Mouse (Mus musculus) lung, adult 18-20 months (tissue): ENCODE measurements at regions not wholly inside any gene's neighbourhood (a gene's known extent, or its start where the extent isn't known, plus 50 kb on each side); places are given as distances from the start of the nearest gene placed in this dataset.
"Not testable (repeated sequence)": the region's sequence is repeated elsewhere in the genome, so short reads cannot be mapped to it uniquely, and the experiment has no call there.

Source experiments
- DNase-seq, 2 experiments: peaks; one replicate each; pipeline ENCODE4 v3.0.0; 2022; ENCODE audit warnings: mixed read lengths in 2 of 2

DNA sequence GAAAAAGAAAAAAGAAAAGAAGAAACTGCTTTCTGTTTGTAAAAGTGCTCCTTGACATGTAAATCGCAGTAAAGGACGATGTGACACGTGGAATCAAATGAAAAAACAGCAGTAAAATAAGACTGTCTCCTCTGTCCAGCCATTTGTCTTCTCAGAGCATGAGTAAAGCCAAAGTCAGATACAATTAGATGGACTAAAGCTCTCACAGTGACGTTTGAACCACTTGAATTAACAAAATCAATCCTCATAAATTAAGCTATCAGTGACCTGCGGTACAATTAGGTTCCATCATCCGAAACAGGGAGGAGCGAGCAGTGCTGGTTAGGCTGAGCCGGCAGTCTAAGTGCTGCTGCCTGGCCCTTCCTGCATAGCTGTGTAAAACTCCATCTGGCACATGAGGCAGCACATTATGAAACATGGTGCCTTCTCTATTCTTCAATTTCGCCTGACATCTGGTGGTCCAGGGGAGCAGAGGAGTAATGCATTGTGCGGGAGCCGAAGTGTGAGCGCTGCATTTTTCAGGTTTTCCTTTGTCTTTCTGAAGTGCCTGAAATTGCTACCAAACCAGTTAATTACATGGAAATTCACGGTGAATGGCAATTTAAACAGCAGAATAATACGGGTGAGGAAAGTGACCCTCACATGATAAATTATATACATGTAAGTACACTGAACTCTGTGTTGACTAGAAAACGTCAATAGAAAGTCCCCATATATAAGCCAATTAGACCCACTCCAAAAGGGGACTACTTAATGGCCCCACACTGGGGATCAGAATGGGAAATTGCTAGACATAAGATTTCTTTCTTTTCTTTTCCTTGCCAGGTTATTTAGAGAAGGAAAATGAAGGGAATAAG lies 118.1 kb downstream of the Mmrn1 start:
- DNase-seq: no peak

GRCm38 (mm10) chr6:61043524-61044450 lies 119.0 kb downstream of the Mmrn1 start:
- peak in 1 of 2 experiments; percentile 24 for DNase-seq

- not testable (repeated sequence) for DNase-seq
These were observed 122.9 kb downstream of the Mmrn1 start for GRCm38 (mm10) chr6:61047667-61048066.

DNA sequence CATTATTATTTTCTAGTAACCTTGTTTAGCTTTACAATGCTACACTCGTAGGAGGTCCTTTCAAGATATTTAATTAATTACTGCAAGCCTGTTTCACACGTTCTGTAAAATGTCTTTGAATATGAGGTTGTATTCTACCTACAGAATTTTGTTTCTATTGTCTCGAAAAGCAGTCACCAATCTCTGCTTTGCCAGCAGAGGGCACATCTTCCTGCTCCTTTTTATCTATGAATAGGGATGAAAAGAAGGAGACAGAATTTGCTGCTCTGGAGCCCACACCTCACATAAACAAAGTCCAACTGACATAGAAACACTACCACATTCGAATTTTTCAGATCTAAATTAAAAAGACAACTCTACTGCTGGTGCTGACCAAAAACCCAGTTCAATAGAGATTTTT lies 117.0 kb upstream of the Ccser1 start:
- DNase-seq: peak in 1 of 2 experiments; percentile 10

DNA sequence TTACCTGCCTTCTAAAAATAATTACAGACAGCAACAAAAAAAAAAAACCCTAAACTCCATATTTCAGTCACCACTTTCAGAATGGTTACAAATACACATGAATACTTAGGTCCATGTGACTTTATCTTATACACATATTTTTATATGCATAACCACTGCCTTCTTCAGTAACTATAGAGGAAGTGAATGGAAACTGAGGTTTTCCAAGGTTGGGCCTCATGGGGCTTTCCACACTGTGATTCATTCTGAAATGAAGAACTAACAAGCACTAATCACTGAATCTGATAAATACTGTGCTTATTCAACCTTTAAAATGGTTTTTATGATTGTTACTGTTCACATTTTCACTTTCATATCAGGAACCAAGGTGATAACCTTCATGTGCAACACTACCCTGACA lies 114.4 kb upstream of the Ccser1 start:
- no peak for DNase-seq

- no peak for DNase-seq
These were observed 113.4 kb upstream of the Ccser1 start for GRCm38 (mm10) chr6:61066501-61067282.

- no peak for DNase-seq
These were observed 112.6 kb upstream of the Ccser1 start for GRCm38 (mm10) chr6:61067355-61068116.

GRCm38 (mm10) chr6:61068117-61068489 lies 112.0 kb upstream of the Ccser1 start:
- DNase-seq: no peak

DNA sequence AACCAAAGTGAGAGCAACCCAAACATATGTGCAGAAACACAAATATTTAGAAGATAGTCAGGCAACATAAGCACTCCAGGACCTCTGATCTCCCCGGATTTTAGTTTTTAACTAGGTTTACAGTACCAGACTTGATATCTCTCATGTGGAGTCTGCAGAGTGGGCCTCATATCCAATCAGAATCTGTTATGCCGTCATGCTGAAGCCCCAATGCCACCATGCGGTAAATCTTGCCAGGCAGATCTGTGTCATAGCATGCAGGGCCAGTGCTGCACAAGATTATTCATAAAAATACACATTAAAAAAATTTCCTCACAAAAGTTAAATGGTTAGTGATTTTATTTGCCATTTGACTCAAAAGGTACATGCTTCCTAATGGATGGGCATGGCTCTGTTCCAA lies 106.9 kb upstream of the Ccser1 start:
- DNase-seq: no peak

- DNase-seq: no peak
These were observed 106.3 kb upstream of the Ccser1 start for GRCm38 (mm10) chr6:61073794-61074193.

- DNase-seq: no peak
These were observed 105.4 kb upstream of the Ccser1 start for GRCm38 (mm10) chr6:61074700-61075099.

DNA sequence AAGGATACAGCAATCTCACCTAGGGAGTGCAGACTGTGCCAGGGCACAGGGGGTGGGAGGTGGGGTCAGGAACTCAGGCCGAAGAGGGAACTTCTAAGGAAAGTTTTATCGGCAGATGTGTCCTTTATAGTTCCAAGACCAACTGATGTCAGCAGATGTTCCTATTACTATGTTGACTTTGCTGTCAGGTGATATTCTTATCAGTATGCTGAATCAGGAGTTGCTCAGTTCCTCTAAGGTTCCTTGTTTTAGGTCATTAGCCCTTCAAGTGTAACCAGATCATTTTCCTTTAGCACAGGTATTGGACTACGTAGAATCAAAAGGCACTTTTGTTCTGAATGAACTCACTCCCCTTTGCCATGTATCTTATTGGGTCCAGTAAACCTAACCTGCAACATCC lies 101.6 kb upstream of the Ccser1 start:
- DNase-seq: no peak

- DNase-seq: no peak
These were observed 99.5 kb upstream of the Ccser1 start for GRCm38 (mm10) chr6:61080661-61081060.

- DNase-seq: no peak
These were observed 96.8 kb upstream of the Ccser1 start for GRCm38 (mm10) chr6:61083346-61083745.

DNA sequence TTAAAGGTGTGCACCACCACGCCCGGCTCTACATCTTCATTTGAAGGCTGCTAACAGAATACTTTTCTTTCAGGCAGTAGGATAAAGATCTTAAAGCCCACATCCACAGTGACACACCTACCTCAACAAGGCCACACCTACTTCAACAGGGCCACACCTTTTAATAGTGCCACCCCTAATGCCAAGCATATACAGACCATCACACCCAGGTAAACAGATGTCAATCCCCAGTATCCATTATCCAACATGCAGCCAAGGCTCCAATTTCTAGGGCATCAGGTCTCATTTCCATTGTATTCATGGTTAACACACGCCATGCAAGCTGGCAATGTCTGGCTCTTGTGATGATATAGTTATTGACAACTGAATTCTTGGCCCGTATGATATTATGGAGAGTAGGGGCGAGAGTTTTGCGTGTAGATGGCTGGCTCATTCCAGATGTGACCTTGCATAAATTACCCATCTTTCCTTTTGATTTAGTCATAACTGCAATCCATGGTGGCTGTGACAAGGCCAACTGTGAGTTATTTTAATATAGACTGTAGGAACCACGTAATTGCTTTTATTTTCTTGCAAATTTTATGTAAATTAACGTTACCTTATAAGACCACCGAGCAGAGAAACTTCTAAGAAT lies 80.7 kb upstream of the Ccser1 start:
- no peak for DNase-seq

DNA sequence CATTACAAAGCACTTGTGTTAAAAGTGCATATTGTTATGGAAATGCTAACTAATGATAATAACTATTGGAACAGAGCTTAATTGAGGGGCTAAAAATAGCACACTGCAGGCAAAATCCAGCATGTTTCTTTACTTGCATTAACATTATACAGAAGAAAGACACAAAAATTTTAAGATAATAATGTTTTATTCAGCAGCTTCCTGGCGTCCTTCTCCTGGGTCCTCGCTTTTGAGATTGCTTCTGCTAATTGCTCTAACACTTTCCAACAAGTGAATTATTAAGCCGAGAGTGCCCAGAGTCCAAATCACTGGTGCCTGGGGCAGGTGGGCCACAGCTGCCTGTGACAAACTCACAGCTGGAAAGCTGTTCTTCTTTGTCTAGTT lies 80.2 kb upstream of the Ccser1 start:
- DNase-seq: no peak

DNA sequence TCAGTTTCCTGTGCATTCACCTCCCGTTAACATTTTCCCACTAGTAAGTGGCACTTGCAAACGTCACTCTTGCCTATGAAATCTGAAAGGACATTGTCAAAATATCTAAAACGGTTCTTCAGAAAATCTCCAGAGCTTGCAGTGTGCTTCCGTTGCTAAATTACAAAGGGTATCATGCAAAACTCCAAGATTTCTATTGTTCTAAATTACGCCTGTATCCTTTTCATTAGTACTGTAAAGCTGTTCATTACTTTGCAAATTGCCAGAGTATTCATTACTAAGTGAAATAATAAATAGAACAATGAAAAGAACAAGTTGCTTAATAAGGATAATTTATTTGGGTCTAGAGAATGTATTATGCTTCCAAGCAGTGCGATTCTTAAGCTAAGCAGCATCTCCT lies 78.2 kb upstream of the Ccser1 start:
- DNase-seq: no peak

- DNase-seq: no peak
These were observed 76.5 kb upstream of the Ccser1 start for GRCm38 (mm10) chr6:61103459-61104234.

DNA sequence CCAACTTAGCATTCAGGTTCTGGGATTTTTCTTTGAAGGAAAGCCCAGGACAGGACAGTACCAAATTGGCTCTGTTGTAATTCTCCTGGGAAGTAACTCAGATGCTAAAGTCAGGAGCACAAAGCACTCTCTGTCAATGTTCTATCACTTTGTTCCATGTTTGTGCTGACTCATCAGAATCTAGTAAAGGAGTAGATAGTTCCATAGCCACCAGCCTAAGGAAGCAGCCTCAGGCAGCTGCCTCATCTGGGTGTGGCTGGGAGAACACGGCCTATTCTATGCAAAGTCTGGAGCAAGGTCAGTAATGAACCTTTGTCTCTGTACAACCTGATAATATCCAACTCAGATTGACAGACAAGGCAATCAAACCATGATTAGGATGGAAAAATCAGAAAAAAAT lies 64.9 kb upstream of the Ccser1 start:
- no peak for DNase-seq

DNA sequence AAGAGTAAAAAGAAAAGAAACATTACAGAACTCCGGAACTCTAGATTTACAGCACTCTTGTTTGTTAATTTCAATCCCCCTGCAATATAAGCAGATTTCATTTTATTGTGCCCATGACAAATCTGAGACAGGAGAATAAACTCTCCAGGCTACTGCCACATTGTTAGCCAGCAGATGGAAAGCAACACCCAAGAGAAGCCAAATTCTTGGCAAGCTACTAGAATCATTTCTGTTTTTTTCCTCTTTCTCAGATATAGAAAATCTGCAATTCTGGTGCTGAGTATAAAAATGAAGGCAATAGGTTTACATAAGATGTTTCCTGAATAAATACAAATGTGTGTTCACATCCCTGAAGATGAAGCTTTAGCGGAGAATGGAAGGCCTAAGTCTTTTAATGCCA lies 60.5 kb upstream of the Ccser1 start:
- no peak for DNase-seq

GRCm38 (mm10) chr6:61125431-61125830 lies 54.7 kb upstream of the Ccser1 start:
- DNase-seq: no peak
